Mouse (Mus musculus): ENCODE measurements around the gene Tmem63a.
A peak's percentile ranks its signal among the peaks of the same experiment; 100 is the strongest.
"Not testable (repeated sequence)": the region's sequence is repeated elsewhere in the genome, so short reads cannot be mapped to it uniquely, and the experiment has no call there.

Gene Tmem63a

GRCm38 (mm10) chr1:180958797-180959196, 16.7 kb downstream of the Tmem63a start:
- no peak for DNase-seq (ENCODE audit: low spot score)

GRCm38 (mm10) chr1:180965786-180966185, 23.6 kb downstream of the Tmem63a start:
- DNase-seq (ENCODE audit: low spot score) = no peak

- peak; percentile 84 for DNase-seq (ENCODE audit: low spot score)
Observed at GRCm38 (mm10) chr1:180966542-180966941, 24.4 kb downstream of the Tmem63a start.

GRCm38 (mm10) chr1:180967261-180967660, 25.1 kb downstream of the Tmem63a start:
- DNase-seq (ENCODE audit: low spot score) = no peak

- no peak for DNase-seq (ENCODE audit: low spot score)
Observed at GRCm38 (mm10) chr1:180972941-180973340, 30.8 kb downstream of the Tmem63a start.

- peak; percentile 90 for DNase-seq (ENCODE audit: low spot score)
Observed at GRCm38 (mm10) chr1:180974126-180974746, 32.1 kb downstream of the Tmem63a start.

GRCm38 (mm10) chr1:180976110-180976679, 34.1 kb downstream of the Tmem63a start:
- peak; percentile 64 for DNase-seq (ENCODE audit: low spot score)

- DNase-seq (ENCODE audit: low spot score) = no peak
Observed at GRCm38 (mm10) chr1:180979484-180980251, 37.5 kb downstream of the Tmem63a start.

- DNase-seq (ENCODE audit: low spot score) = no peak
Observed at GRCm38 (mm10) chr1:180980464-180980863, 38.3 kb downstream of the Tmem63a start.

- not testable (repeated sequence) for DNase-seq (ENCODE audit: low spot score)
Observed at GRCm38 (mm10) chr1:180981298-180982046, 39.3 kb downstream of the Tmem63a start.

- DNase-seq (ENCODE audit: low spot score) = no peak
Observed at GRCm38 (mm10) chr1:180986701-180987100, 44.6 kb downstream of the Tmem63a start.

- DNase-seq (ENCODE audit: low spot score) = peak; percentile 91
Observed at GRCm38 (mm10) chr1:180987759-180988158, 45.6 kb downstream of the Tmem63a start.

- no peak for DNase-seq (ENCODE audit: low spot score)
Observed at GRCm38 (mm10) chr1:180990671-180991070, 48.5 kb downstream of the Tmem63a start.

- DNase-seq (ENCODE audit: low spot score) = peak; percentile 88
Observed at GRCm38 (mm10) chr1:180992142-180992541, 50.0 kb downstream of the Tmem63a start.

- DNase-seq (ENCODE audit: low spot score) = peak; percentile 68
Observed at GRCm38 (mm10) chr1:181000501-181001092, 58.5 kb downstream of the Tmem63a start.

GRCm38 (mm10) chr1:181001217-181001616, 59.1 kb downstream of the Tmem63a start:
- DNase-seq (ENCODE audit: low spot score) = no peak

GRCm38 (mm10) chr1:181001621-181002020, 59.5 kb downstream of the Tmem63a start:
- no peak for DNase-seq (ENCODE audit: low spot score)

- DNase-seq (ENCODE audit: low spot score) = no peak
Observed at GRCm38 (mm10) chr1:181003790-181004189, 61.6 kb downstream of the Tmem63a start.

GRCm38 (mm10) chr1:181005331-181005730, 63.2 kb downstream of the Tmem63a start:
- no peak for DNase-seq (ENCODE audit: low spot score)

GRCm38 (mm10) chr1:181007831-181008230, 65.7 kb downstream of the Tmem63a start:
- DNase-seq (ENCODE audit: low spot score) = no peak

GRCm38 (mm10) chr1:181008266-181008665, 66.1 kb downstream of the Tmem63a start:
- DNase-seq (ENCODE audit: low spot score) = no peak

- DNase-seq (ENCODE audit: low spot score) = no peak
Observed at GRCm38 (mm10) chr1:181009011-181009590, 67.0 kb downstream of the Tmem63a start.
